Mouse (Mus musculus): Measurements from ENCODE around the gene Caly.

DNA sequence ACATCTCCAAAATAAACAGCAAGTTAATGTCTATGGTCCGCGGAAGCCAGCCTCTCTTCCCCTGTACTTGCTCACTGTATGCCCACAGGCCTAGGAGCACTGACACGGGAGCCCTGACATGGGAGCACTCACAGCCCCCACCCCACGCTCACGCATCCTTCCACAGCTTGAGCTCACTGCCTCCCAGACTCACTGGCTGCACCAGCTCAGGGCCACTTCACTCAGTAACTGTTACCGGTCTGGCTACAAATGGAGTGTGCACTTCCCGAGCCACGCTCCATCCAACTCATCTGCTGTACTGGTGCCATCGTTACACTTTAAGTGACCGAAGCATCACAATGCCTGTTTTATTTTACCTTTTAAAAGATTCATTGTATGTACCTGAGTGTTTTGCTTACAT, 50.0 kb downstream of the Caly start:
- TF ChIP-seq ZC3H11A (IDR thresholded peaks at IDR 0.05; ENCODE audit: borderline replicate concordance, low read depth, low read length), result no peak
- TF ChIP-seq HCFC1 (IDR thresholded peaks at IDR 0.05; ENCODE audit: borderline replicate concordance, insufficient read depth, low read length), result no peak
- TF ChIP-seq ZNF384 (IDR thresholded peaks at IDR 0.05; ENCODE audit: low read depth, low read length), result no peak
- TF ChIP-seq CHD2 (IDR thresholded peaks at IDR 0.05; ENCODE audit: low read depth, low read length), result no peak
- no peak for TF ChIP-seq MAFK (IDR thresholded peaks at IDR 0.05; ENCODE audit: insufficient read depth, low read depth, low read length)

All from ES-E14 (cell line).